In genomic region chr6:116985147-116985737, GRCm38 (mm10) we compare ENCODE assay signal across 25 mouse cellular contexts.
DNase-seq lines count a peak whose midpoint lies in the region; ATAC-seq and TF ChIP-seq lines count a peak whose summit lies in the region.
"Had no signal": no experiment of that assay in that cellular context is flagged by ENCODE, and none has a peak within 500 bp of the region (broad histone marks: within the 10 kb centered on the region; RNA-seq: fewer than 3 reads in every experiment).

No protein-coding gene starts in this region.

- 68% methylated on average over 4 of the region's 4 CpGs for WGBS in liver, postnatal 0 days (ENCODE audit: insufficient replicate concordance)
- 77% methylated on average over 4 of the region's 4 CpGs for WGBS in liver, embryonic 11.5 days
- 79% methylated on average over 4 of the region's 4 CpGs for WGBS in midbrain, embryonic 16.5 days

- H3K27me3 ChIP-seq in liver, postnatal 0 days (ENCODE audit: insufficient read depth, low read length) = no peaks in the 10 kb centered on the region
- H3K27me3 ChIP-seq in liver, embryonic 11.5 days (replicated peaks; ENCODE audit: control insufficient read depth, insufficient read depth, low read length) = no peaks in the 10 kb centered on the region; the same call in 1 of the 2 replicates
- no peaks in the 10 kb centered on the region for H3K27me3 ChIP-seq in midbrain, embryonic 16.5 days (ENCODE audit: control insufficient read depth, insufficient read depth, low read depth, low read length)
- H3K27me3 ChIP-seq: hindbrain, embryonic 12.5 days; hindbrain, embryonic 15.5 days; Patski had no signal

- H3K27ac ChIP-seq in liver, postnatal 0 days (ENCODE audit: low read depth) = no peak overlapping the region
- H3K27ac ChIP-seq in liver, embryonic 11.5 days (ENCODE audit: low read depth, low read length) = no peak overlapping the region
- H3K27ac ChIP-seq in midbrain, embryonic 16.5 days (ENCODE audit: low read length) = no peak overlapping the region
- H3K27ac ChIP-seq: forebrain, embryonic 10.5 days; gastrocnemius, adult 2 months; heart, adult 2 months; heart, embryonic 10.5 days; heart, embryonic 13.5 days; hindbrain, embryonic 12.5 days; hindbrain, embryonic 15.5 days had no signal

- no peak for TF ChIP-seq EP300 in liver, postnatal 0 days (IDR thresholded peaks at IDR 0.05; ENCODE audit: low read depth)

- H3K9me3 ChIP-seq in liver, postnatal 0 days (ENCODE audit: low read length) = no peaks in the 10 kb centered on the region
- H3K9me3 ChIP-seq in liver, embryonic 11.5 days (ENCODE audit: control insufficient read depth, low read length) = no peaks in the 10 kb centered on the region
- no peaks in the 10 kb centered on the region for H3K9me3 ChIP-seq in midbrain, embryonic 16.5 days (replicated peaks; ENCODE audit: control insufficient read depth, low read length, poor library complexity, severe bottlenecking)
- H3K9me3 ChIP-seq: forebrain, embryonic 10.5 days; heart, embryonic 10.5 days; heart, embryonic 13.5 days; hindbrain, embryonic 12.5 days; hindbrain, embryonic 15.5 days had no signal

- DNase-seq in heart, adult 11 months = peak; percentile 65
- DNase-seq in heart, postnatal 4 days = no peak
- peak; percentile 3 for DNase-seq in liver, postnatal 0 days
- DNase-seq in liver, embryonic 11.5 days (ENCODE audit: low spot score) = no peak
- DNase-seq in retina, postnatal 1 day = peak; percentile 30
- DNase-seq in retina, embryonic 14.5 days (ENCODE audit: low spot score) = no peak
- DNase-seq: adrenal gland, postnatal 10 days; adrenal gland, postnatal 36 days; cerebellum, adult 18-20 months; cerebellum, adult 9-10 months; cerebellum, postnatal 14 days; forebrain, postnatal 0 days; gastrocnemius, adult 2 months; gastrocnemius, postnatal 14 days; heart, adult 2 months; heart, postnatal 14 days had no signal

- no peak for ATAC-seq in liver, postnatal 0 days
- no peak for ATAC-seq in liver, embryonic 11.5 days (replicated peaks; ENCODE audit: low FRiP score)
- no peak for ATAC-seq in midbrain, embryonic 16.5 days
- no peak for ATAC-seq in granulocyte monocyte progenitor cell, adult 5-6 weeks (replicated peaks; ENCODE audit: poor library complexity, severe bottlenecking)
- ATAC-seq: forebrain, embryonic 14.5 days; forebrain, postnatal 0 days; Patski had no signal

- no peak for TF ChIP-seq CTCF in liver, postnatal 0 days (IDR thresholded peaks at IDR 0.05; ENCODE audit: low read depth)

- H3K4me3 ChIP-seq in liver, postnatal 0 days (ENCODE audit: low read depth, low read length) = no peak overlapping the region
- H3K4me3 ChIP-seq in liver, embryonic 11.5 days (ENCODE audit: low read depth, low read length) = no peak overlapping the region
- H3K4me3 ChIP-seq in midbrain, embryonic 16.5 days (ENCODE audit: low read depth, low read length) = no peak overlapping the region
- H3K4me3 ChIP-seq: forebrain, embryonic 10.5 days; gastrocnemius, adult 2 months; heart, adult 2 months; heart, embryonic 10.5 days; heart, embryonic 13.5 days; hindbrain, embryonic 12.5 days; hindbrain, embryonic 15.5 days had no signal

- no peak overlapping the region for H3K9ac ChIP-seq in liver, postnatal 0 days (replicated peaks)
- H3K9ac ChIP-seq in liver, embryonic 11.5 days (ENCODE audit: low read depth, low read length) = no peak overlapping the region
- H3K9ac ChIP-seq in midbrain, embryonic 16.5 days (ENCODE audit: low read depth, low read length) = no peak overlapping the region
- H3K9ac ChIP-seq: forebrain, postnatal 0 days; heart, embryonic 13.5 days; hindbrain, embryonic 12.5 days; hindbrain, embryonic 15.5 days had no signal

- H3K36me3 ChIP-seq in liver, postnatal 0 days (replicated peaks; ENCODE audit: insufficient read depth, low read length) = no peaks in the 10 kb centered on the region
- no peaks in the 10 kb centered on the region for H3K36me3 ChIP-seq in liver, embryonic 11.5 days (ENCODE audit: control insufficient read depth, insufficient read depth, low read length)
- H3K36me3 ChIP-seq in midbrain, embryonic 16.5 days (ENCODE audit: control insufficient read depth, insufficient read depth, low read length) = no peaks in the 10 kb centered on the region
- H3K36me3 ChIP-seq: forebrain, embryonic 10.5 days; heart, embryonic 10.5 days; heart, embryonic 13.5 days; hindbrain, embryonic 12.5 days; hindbrain, embryonic 15.5 days had no signal

- H3K4me1 ChIP-seq in liver, postnatal 0 days (ENCODE audit: insufficient read depth) = no peaks in the 10 kb centered on the region; the same call in 1 of the 2 replicates
- no peaks in the 10 kb centered on the region for H3K4me1 ChIP-seq in liver, embryonic 11.5 days (replicated peaks; ENCODE audit: control insufficient read depth, insufficient read depth, low read length)
- H3K4me1 ChIP-seq in midbrain, embryonic 16.5 days (ENCODE audit: control insufficient read depth, insufficient read depth, low read length) = peaks cover 3% of the 10 kb centered on the region; the same call in 1 of the 2 replicates

- no peak overlapping the region for H3K4me2 ChIP-seq in liver, postnatal 0 days (ENCODE audit: low read depth, low read length)
- H3K4me2 ChIP-seq in liver, embryonic 11.5 days = no peak overlapping the region
- H3K4me2 ChIP-seq in midbrain, embryonic 16.5 days (ENCODE audit: low read length) = no peak overlapping the region
- H3K4me2 ChIP-seq: heart, embryonic 13.5 days; hindbrain, embryonic 12.5 days; hindbrain, embryonic 15.5 days had no signal

Comparison
In these comparisons a context has a peak if more than half of its experiments do, and no peak if none do; other contexts are left out.
1. DNase-seq: peak in heart, adult 11 months (single experiment), liver, postnatal 0 days (single experiment) and retina, postnatal 1 day (single experiment); none in heart, postnatal 4 days (single experiment), liver, embryonic 11.5 days (single experiment) and retina, embryonic 14.5 days (single experiment).